Mouse (Mus musculus) activated CD4-positive, CD25-positive, alpha-beta regulatory T cell, adult 4 months (primary cell): ENCODE results near the gene Erbb4. TPM values are rescaled to one million over a fixed set of nuclear protein-coding genes. Genes with fewer than 3 reads are reported as not detected.

ENCODE experiments used
- ATAC-seq: one replicate; pipeline ENCODE4 v1.8.0; 2017
- polyA plus RNA-seq, 2 experiments: library from polyadenylated mRNA; unstranded; fragments of 100-300 nt; shearing (Covaris generic); gene quantifications; one replicate each; pipeline ENCODE4 v1.2.1; 2017

The Erbb4 gene
- polyA plus RNA-seq, 2 experiments from 2014 or later, result not detected

DNA sequence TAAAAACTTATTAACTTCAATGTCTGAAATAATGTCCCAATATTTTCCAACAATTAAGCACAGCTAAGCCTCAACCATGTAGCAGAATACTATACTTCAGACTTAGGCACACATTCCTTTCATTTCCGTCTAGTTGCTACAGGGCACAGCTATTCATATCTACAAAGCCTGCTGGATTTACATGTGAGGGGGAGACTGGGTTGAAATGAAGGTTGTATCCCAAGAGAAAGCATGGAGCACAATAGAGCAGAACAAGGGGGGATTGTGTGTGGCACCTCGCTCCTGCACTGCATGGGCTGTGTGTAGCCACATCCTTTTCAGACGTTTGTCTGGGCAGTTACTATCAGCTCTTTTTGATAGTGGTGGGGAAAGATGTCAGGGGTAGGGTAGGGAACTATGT is 83.0 kb downstream of the Erbb4 start:
- no peak for ATAC-seq

- no peak for ATAC-seq
Measured at GRCm38 (mm10) chr1:69023157-69023925, 84.5 kb downstream of the Erbb4 start.

- no peak for ATAC-seq
Measured at GRCm38 (mm10) chr1:69009800-69010505, 97.9 kb downstream of the Erbb4 start.

DNA sequence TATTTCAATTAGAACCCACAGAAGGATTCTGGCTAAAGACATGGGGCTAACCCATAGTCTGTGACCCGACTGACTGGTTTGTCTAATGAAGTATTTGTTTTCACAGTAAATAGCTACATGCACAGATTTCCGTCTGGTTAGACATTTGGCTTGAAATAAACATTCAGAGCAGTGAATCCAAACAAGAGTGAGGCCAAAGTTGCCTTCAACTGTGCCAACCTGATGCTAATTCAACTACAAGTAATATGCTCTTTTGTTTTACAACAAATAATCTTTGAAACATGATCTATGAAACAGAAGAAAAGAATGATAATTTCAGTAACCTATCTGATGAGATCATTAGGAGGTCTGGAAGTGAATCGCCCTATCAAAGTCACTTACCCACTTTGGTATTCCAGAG is 106.5 kb downstream of the Erbb4 start:
- no peak for ATAC-seq

DNA sequence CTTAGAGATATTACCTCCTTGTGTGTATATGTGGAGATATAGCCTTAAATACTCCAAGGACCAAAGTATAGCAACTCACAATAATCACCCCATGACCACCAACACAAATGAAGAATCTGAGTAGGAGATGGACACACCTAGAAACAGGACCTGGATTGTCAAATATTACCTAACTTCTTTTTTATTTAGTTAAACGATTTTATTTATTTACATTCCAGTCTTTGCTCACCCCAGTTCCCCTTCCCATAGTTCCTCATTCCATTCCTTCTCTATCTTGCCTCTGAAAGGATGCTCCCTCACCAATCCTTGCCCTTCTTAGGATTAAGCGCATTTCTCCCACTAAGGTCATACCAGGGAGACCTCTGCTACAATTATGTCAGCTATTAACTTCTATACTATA is 128.6 kb downstream of the Erbb4 start:
- ATAC-seq, result no peak

DNA sequence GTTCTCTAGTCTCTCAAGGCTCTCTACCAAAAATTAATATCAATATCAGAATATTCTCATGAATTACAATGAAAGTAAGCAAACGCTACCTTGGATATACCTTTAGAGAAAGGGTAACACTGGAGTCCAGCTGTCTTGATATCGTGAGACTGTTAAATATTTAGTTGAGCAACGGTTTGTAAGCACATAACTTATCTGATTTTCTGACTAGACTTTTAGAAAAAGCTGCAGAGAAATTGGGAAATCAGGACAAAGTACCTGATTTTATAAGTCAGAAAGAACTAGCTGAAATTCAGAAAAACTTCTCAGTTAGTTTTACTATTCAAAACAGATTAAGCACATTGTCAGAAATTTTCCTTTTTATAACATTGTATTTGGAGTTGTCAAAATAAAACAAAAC is 129.3 kb downstream of the Erbb4 start:
- ATAC-seq, result no peak

GRCm38 (mm10) chr1:68973355-68974127 is 134.3 kb downstream of the Erbb4 start:
- ATAC-seq, result no peak

GRCm38 (mm10) chr1:68964127-68964526 is 143.7 kb downstream of the Erbb4 start:
- no peak for ATAC-seq

DNA sequence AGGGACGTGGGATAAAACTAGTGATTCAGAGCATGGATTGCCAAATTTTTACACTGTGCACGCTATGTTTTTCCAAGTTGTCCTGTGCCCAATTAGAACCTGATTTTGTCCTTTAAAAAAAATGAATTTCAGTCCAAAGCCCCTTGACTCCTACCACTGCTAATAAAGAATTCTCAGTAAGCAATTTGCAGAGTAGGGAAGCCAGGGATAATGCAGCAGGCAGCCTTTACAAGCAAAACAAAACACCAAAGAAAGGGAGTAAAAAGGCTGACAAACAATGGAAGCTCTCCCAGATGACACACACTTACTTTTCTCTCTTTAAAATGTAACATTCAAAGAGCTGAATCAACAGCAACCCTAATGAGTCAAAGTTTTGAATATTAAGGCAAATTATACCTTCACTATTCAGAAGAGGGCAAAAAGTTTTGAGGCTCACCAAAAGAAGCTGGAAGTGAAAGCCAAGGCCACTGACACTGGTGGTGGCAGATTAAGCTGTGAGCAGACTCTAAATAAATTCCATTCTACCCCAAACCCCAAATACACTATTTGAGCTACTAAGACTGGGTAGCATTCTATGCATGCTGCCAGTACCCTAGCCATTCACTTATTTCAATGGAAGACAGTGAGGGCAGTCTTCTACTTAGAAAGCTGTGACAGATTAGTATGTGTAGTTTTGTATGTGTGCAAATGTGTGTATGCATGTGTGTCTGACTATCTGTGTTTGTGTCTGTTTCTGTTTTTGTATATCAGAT is 146.3 kb downstream of the Erbb4 start:
- no peak for ATAC-seq

- ATAC-seq, result no peak
Measured at GRCm38 (mm10) chr1:68956766-68957533, 150.9 kb downstream of the Erbb4 start.

DNA sequence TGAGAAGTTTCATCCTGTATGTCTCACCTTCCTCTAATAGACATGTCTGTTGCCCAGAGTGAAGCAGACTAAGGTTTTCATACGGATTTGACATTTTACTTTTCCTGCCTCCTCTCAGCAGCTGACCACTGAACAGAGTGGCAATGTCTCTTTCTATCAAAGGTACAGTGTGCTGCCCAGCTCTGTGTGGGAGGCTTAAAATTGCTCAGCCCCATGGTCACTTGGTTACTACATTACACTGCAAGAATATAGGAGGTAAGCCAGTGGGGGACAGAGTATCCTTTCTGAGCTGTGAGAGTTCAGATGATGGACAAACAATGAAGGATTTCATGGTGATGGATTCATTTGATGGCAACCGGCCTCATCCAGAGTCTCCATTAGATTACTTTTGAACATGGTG is 152.4 kb downstream of the Erbb4 start:
- ATAC-seq, result no peak

DNA sequence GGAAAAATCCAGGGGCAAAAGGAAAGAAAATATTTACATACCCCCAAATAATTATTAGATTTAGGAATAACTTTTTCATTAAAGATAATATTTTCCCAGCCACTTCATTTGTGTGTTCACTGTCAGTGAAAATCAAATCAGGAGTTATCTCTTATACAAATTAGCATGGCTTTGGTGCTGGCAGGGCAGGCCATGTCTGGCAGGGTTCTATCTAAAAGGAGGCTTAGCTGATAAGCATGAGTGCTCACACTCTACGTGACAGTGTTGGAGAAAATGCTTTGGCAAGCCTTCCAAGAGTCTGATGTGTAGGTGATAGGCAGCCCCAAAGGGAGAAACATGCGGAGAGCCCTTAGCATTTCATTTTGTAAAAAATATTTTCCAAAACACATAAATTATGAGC is 164.7 kb downstream of the Erbb4 start:
- ATAC-seq, result no peak

DNA sequence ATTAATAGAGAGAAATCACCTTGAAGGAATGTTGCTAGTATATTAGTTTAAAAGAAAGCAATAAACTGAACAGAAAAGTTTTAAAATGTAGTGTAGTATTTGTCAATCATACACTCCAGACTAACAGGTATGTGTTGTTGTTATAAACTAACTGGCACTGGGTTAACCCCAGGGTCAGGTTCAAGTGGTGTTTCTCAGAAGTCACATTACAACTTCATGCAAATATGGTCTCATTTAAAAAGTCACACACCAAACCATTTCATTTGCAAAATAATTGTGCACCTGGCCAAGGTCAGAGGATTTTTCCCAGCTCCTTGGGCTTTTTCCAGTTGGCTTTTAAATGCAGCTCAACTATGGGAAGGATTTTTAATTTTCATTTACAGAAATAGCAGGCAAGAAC is 173.1 kb downstream of the Erbb4 start:
- no peak for ATAC-seq

DNA sequence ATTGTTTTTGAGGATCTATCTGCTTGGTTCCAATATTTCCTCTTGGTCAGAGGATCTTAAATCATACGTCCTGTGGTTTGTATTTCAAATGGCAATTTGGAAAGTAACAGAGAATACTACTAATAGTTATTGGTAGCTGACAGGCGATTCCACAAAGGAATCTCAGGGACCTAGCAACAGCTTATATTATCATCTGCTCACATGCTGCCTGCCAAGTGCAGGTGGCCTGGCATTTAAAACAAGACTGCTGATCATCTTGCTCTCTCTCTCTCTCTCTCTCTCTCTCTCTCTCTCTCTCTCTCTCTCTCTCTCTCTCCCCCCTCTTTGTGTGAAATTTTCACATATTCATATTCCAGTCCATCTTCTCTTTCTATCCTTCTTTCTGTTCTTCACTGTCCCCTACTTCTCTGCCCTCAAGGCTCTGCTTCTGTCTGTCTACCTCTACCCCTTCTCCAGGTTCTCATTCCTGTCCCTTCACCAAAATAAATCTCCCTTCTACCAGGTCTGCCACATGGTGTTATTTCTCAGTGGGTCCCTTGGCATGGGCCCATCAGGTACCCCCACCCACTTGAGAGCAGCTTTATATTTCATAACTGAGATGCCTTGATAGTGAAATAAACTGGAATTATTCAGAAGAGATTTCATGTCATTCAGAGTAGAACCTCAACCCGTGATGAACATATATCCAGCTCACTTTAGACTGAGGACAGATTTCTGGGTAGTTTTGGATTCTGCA is 174.4 kb downstream of the Erbb4 start:
- no peak for ATAC-seq

- no peak for ATAC-seq
Measured at GRCm38 (mm10) chr1:68917828-68918227, 190.0 kb downstream of the Erbb4 start.

DNA sequence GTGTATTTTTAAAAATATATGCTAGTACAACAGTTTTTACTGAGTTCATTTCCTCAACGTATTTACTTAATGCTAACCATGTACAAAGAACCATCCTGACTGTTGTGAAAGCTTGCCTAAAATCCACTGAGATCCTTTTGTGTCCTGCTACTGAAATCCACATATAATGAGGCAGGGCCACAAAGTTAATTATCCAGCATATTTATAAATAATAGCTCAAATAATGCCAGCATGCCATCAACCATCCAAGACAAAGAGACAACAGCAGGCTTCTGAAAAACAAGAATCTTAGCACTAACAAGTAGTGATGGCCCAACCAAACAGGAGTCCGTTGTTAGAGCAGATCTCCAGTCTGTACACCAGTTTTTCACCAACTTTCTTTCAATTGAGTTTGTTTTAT is 215.8 kb downstream of the Erbb4 start:
- no peak for ATAC-seq

- no peak for ATAC-seq
Measured at GRCm38 (mm10) chr1:68886823-68887222, 221.0 kb downstream of the Erbb4 start.

- ATAC-seq, result no peak
Measured at GRCm38 (mm10) chr1:68874954-68875353, 232.9 kb downstream of the Erbb4 start.

DNA sequence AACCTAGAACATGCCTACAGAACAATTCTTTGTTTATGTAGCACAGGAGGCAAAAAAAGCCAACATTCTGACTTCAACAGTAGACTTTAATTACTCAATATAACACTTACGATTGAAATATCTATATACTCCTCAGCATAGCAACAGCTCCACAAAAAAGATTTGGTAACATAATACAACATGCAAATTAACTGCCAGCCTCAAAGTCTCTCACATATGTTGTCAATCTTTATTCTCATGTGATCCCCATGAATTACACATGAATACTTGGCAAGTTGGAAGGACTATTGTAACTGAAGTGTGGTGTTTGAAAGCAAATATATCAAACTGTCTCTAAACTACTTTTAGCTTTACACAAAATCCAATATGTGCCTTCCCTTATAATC is 234.2 kb downstream of the Erbb4 start:
- ATAC-seq, result no peak

GRCm38 (mm10) chr1:68872976-68873634 is 234.8 kb downstream of the Erbb4 start:
- no peak for ATAC-seq

DNA sequence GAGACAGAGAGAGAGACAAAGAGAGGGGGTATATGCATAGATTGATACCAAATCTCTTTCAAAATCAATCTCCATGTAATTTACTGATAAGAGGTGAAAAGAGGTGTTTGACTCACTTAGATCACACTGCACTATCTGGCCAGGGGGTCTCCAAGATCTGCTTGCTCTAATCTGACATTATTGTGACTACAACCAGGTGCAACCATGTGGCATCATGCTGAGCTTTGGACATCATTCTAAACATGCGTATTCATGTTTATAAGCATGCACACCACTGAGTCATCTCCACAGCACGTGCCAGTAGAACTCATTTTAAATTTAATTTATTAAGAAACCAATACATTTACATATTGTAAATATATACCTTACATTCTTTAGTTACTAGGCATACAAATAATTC is 247.5 kb downstream of the Erbb4 start:
- ATAC-seq, result no peak
